8 mouse cellular contexts compared by ENCODE assay signal in genomic region chr15:77842047-77842843, GRCm38 (mm10). TPM values are rescaled to one million over a fixed set of nuclear protein-coding genes. Genes with fewer than 3 reads are reported as not detected.
A peak's percentile ranks its signal among the peaks of the same experiment; 100 is the strongest.
DNase-seq lines count a peak whose midpoint lies in the region; ATAC-seq and TF ChIP-seq lines count a peak whose summit lies in the region.

Gene Myh9 (minus strand): TSS chr15:77842175.

- no peaks in the 10 kb centered on the region for H3K27me3 ChIP-seq in megakaryocyte, embryonic 14.5 days (replicated peaks)

- H3K27ac ChIP-seq in cortical plate, adult 2 months (ENCODE audit: insufficient read depth, low read length): peak within 1 kb of the TSS; percentile 66

- TF ChIP-seq POLR2A in cortical plate, adult 2 months (IDR thresholded peaks at IDR 0.05; ENCODE audit: extremely low read depth, insufficient read depth, low read length): peak; percentile 86

- H3K9me3 ChIP-seq in megakaryocyte, embryonic 14.5 days: no peaks in the 10 kb centered on the region

- no peak for TF ChIP-seq CTCF in cortical plate, adult 2 months (IDR thresholded peaks at IDR 0.05; ENCODE audit: extremely low read depth, insufficient read depth, low read length)

- ATAC-seq in activated CD4-positive, CD25-positive, alpha-beta regulatory T cell, adult 4 months: peak; percentile 74

- H3K36me3 ChIP-seq in megakaryocyte, embryonic 14.5 days (replicated peaks; ENCODE audit: low read length): peaks cover 43% of the 10 kb centered on the region

- peak; percentile 98 to 99 for DNase-seq in gastrocnemius, adult 8-10 months (ENCODE audit: low spot score in 2 of 2)
- DNase-seq in hindlimb bud, embryonic 11.5 days (ENCODE audit: extremely low spot score, low read depth, low spot score): peak; percentile 99
- DNase-seq in left cerebral cortex, adult 8-10 months (ENCODE audit: low spot score in 2 of 2): peak; percentile 98 to 100
- DNase-seq in right cerebral cortex, postnatal 10 days (ENCODE audit: low spot score in 2 of 2): peak; percentile 100
- peak; percentile 97 for DNase-seq in urinary bladder, postnatal 25 days (ENCODE audit: low spot score)

- peak within 1 kb of the TSS; percentile 98 for H3K4me3 ChIP-seq in cortical plate, adult 2 months (ENCODE audit: insufficient read depth, low read length)
- H3K4me3 ChIP-seq in megakaryocyte, embryonic 14.5 days (replicated peaks): peak within 1 kb of the TSS; percentile 99

- H3K4me1 ChIP-seq in cortical plate, adult 2 months (ENCODE audit: control insufficient read depth, insufficient read depth, low read length): peaks cover 9% of the 10 kb centered on the region; the same call in 1 of the 2 replicates
- H3K4me1 ChIP-seq in megakaryocyte, embryonic 14.5 days: peaks cover 57% of the 10 kb centered on the region

RNA-seq across cellular contexts. Expression of gene Myh9, which starts in this region (rescaled TPM):
- 100 to 1,000 TPM; 243 to 280 TPM for polyA plus RNA-seq in activated CD4-positive, CD25-positive, alpha-beta regulatory T cell, adult 4 months (2017; shearing (Covaris generic))
- polyA plus RNA-seq in cortical plate, adult 2 months (2012; rRNA removed): 32.6 and 34.2 TPM in 2 replicates
- total RNA-seq in gastrocnemius, adult 8-10 months (2022): 10 to 100 TPM; 33.4 to 51.3 (median 39.4) TPM
- 10 to 100 TPM; 65.9 to 77.7 (median 71.1) TPM for total RNA-seq in left cerebral cortex, adult 8-10 months (2022)
- polyA plus RNA-seq in megakaryocyte, embryonic 14.5 days (2012; ENCODE audit: insufficient read depth, low replicate concordance): 1,439 and 1,641 TPM in 2 replicates

Comparison
In these comparisons a context has a peak if more than half of its experiments do, and no peak if none do; other contexts are left out.
1. Peak in every context shown above with its lines: DNase-seq, ATAC-seq, H3K4me3 ChIP-seq and H3K27ac ChIP-seq.